In genomic region chr2:44142152-44142551, GRCm38 (mm10) we compare ENCODE assay signal across 18 mouse cellular contexts.
DNase-seq lines count a peak whose midpoint lies in the region; ATAC-seq and TF ChIP-seq lines count a peak whose summit lies in the region.
"Had no signal": no experiment of that assay in that cellular context is flagged by ENCODE, and none has a peak within 500 bp of the region (broad histone marks: within the 10 kb centered on the region; RNA-seq: fewer than 3 reads in every experiment).

No protein-coding gene starts in this region.

- 75% methylated on average over 9 of the region's 9 CpGs for WGBS in kidney, embryonic 15.5 days
- 65% methylated on average over 9 of the region's 9 CpGs for WGBS in lung, postnatal 0 days

- no peak overlapping the region for H3K4me2 ChIP-seq in kidney, embryonic 15.5 days
- no peak overlapping the region for H3K4me2 ChIP-seq in lung, postnatal 0 days (replicated peaks; ENCODE audit: low read depth, low read length)
- H3K4me2 ChIP-seq: heart, embryonic 11.5 days; hindbrain, embryonic 15.5 days had no signal

- no peaks in the 10 kb centered on the region for H3K36me3 ChIP-seq in kidney, embryonic 15.5 days
- H3K36me3 ChIP-seq in lung, postnatal 0 days (ENCODE audit: insufficient read depth, low read length) = no peaks in the 10 kb centered on the region
- H3K36me3 ChIP-seq: embryonic facial prominence, embryonic 10.5 days; hindbrain, embryonic 15.5 days had no signal

- H3K27me3 ChIP-seq in kidney, embryonic 15.5 days = no peaks in the 10 kb centered on the region
- H3K27me3 ChIP-seq in lung, postnatal 0 days (replicated peaks; ENCODE audit: insufficient read depth, low read length) = no peaks in the 10 kb centered on the region
- H3K27me3 ChIP-seq: CH12.LX; hindbrain, embryonic 15.5 days had no signal

- no peak for TF ChIP-seq EP300 in lung, postnatal 0 days (IDR thresholded peaks at IDR 0.05)

- ATAC-seq in kidney, embryonic 15.5 days (replicated peaks; ENCODE audit: low FRiP score) = no peak
- ATAC-seq in lung, postnatal 0 days = no peak
- ATAC-seq: forebrain, embryonic 14.5 days had no signal

- H3K27ac ChIP-seq in kidney, embryonic 15.5 days = peak overlapping the region; percentile 64; the same call in 1 of the 2 replicates
- no peak overlapping the region for H3K27ac ChIP-seq in lung, postnatal 0 days (ENCODE audit: low read length)
- H3K27ac ChIP-seq: embryonic facial prominence, embryonic 10.5 days; heart, adult 2 months; hindbrain, embryonic 15.5 days had no signal

- peaks cover 11% of the 10 kb centered on the region; the same call in 1 of the 2 replicates for H3K4me1 ChIP-seq in kidney, embryonic 15.5 days
- no peaks in the 10 kb centered on the region for H3K4me1 ChIP-seq in lung, postnatal 0 days (ENCODE audit: insufficient read depth, low read depth, low read length)
- H3K4me1 ChIP-seq: embryonic facial prominence, embryonic 10.5 days; hindbrain, embryonic 15.5 days had no signal

- no peaks in the 10 kb centered on the region for H3K9me3 ChIP-seq in kidney, embryonic 15.5 days (replicated peaks)
- H3K9me3 ChIP-seq in lung, postnatal 0 days (ENCODE audit: low read length) = no peaks in the 10 kb centered on the region
- H3K9me3 ChIP-seq: embryonic facial prominence, embryonic 10.5 days; hindbrain, embryonic 15.5 days had no signal

- no peak for TF ChIP-seq CTCF in lung, postnatal 0 days (IDR thresholded peaks at IDR 0.05)

- DNase-seq in kidney, adult 11 months = peak; percentile 13
- no peak for DNase-seq in kidney, adult 18-20 months
- no peak for DNase-seq in kidney, postnatal 14 days
- DNase-seq in lung, postnatal 0 days (ENCODE audit: low spot score) = peak; percentile 21
- DNase-seq in lung, adult 18-20 months = no peak
- peak; percentile 47 to 51 for DNase-seq in kidney, postnatal 36 days
- no peak for DNase-seq in ovary, adult 18-20 months (ENCODE audit: low spot score)
- DNase-seq: adrenal gland, postnatal 25 days; cerebellum, adult 2 months; cerebellum, postnatal 10 days; gastrocnemius, postnatal 14 days; heart, adult 2 months had no signal

- no peak overlapping the region for H3K4me3 ChIP-seq in kidney, embryonic 15.5 days (replicated peaks)
- no peak overlapping the region for H3K4me3 ChIP-seq in lung, postnatal 0 days (ENCODE audit: low read depth, low read length)
- H3K4me3 ChIP-seq: embryonic facial prominence, embryonic 10.5 days; heart, adult 2 months; hindbrain, embryonic 15.5 days had no signal

- no peak overlapping the region for H3K9ac ChIP-seq in kidney, embryonic 15.5 days
- no peak overlapping the region for H3K9ac ChIP-seq in lung, postnatal 0 days (replicated peaks; ENCODE audit: low read depth)
- H3K9ac ChIP-seq: hindbrain, embryonic 15.5 days had no signal

Comparison
In these comparisons a context has a peak if more than half of its experiments do, and no peak if none do; other contexts are left out.
1. DNase-seq: peak in kidney, adult 11 months (single experiment), lung, postnatal 0 days (single experiment) and kidney, postnatal 36 days (2 of 2); none in kidney, adult 18-20 months (single experiment), kidney, postnatal 14 days (single experiment), lung, adult 18-20 months (0 of 2) and ovary, adult 18-20 months (single experiment).